Mouse (Mus musculus): ENCODE results near the gene Sbk1.

DNA sequence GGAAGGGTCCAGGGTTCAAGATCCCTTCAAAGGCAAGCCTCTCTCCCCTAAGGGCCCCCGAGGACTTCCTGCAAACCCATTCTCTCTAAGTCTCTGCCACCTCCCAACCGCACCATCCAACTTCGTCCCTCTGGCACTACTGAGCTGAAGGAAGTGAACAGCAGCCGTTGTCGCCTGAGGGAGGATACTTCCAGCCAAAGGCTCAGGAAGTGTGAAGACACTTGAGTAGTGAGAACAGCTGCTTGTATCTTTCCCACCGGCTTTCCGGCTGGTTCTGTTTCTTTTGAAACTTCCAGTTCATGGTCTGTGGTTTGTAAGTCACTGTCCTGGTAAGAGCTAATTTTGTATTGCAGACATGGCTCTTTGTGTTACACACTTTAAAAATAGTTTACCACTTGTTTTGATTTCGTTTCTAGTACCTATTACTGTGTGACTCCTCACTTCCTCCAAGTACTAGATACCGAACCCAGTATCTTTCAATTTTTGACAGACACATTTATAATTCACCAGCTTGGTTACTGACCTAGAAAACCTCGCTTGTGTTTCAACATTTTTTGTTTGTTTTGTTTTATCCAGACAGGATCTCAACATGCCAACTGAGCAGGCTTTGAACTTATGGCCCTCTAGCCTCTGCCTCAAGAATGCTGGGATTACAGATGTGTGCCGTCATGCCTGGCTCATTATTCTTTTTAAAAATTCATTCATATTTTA lies 36.2 kb upstream of the Sbk1 start:
- TF ChIP-seq CTCF (IDR thresholded peaks at IDR 0.05; ENCODE audit: control insufficient read depth, insufficient read depth, low read length) (no peak), POLR2A (IDR thresholded peaks at IDR 0.05; ENCODE audit: borderline replicate concordance, control insufficient read depth, low read depth, low read length) (no peak)

Measured in bone marrow, adult 2 months (tissue).